Mouse (Mus musculus) testis, adult 2 months (tissue): ENCODE data around the gene Hoxc13. TPM values are rescaled to one million over a fixed set of nuclear protein-coding genes. Genes with fewer than 3 reads are reported as not detected.

Source experiments
- H3K27ac ChIP-seq: fragments of 200-500 bp; 2 replicates; pipeline ENCODE4 v1.5.1; 2012; ENCODE audit warnings: low read depth, low read length; ENCODE audit not compliant: control insufficient read depth, insufficient read depth
- H3K27me3 ChIP-seq: fragments of 200-500 bp; 2 replicates; pipeline ENCODE4 v1.6.1; 2012; ENCODE audit warnings: mild to moderate bottlenecking, low read length, moderate library complexity; ENCODE audit not compliant: control insufficient read depth, insufficient read depth
- H3K36me3 ChIP-seq: fragments of 200-500 bp; 2 replicates; pipeline ENCODE4 v1.6.1; 2012; ENCODE audit warnings: mild to moderate bottlenecking, low read length; ENCODE audit not compliant: control insufficient read depth, insufficient read depth
- H3K4me1 ChIP-seq: fragments of 200-500 bp; 2 replicates; pipeline ENCODE4 v1.6.1; 2012; ENCODE audit warnings: low read length; ENCODE audit not compliant: control insufficient read depth, insufficient read depth
- H3K4me3 ChIP-seq: fragments of 200-500 bp; 2 replicates; pipeline ENCODE4 v1.5.1; 2012; ENCODE audit warnings: low read depth, mild to moderate bottlenecking, low read length, moderate library complexity, mixed read lengths; ENCODE audit not compliant: control insufficient read depth
- CTCF ChIP-seq: fragments of 200-500 bp; IDR thresholded peaks from 2 replicates; pipeline ENCODE4 v1.5.1; 2012; ENCODE audit warnings: low read depth, mild to moderate bottlenecking, inconsistent platforms, low read length, moderate library complexity; ENCODE audit not compliant: control insufficient read depth, insufficient read depth, insufficient replicate concordance
- POLR2A ChIP-seq: fragments of 200-500 bp; IDR thresholded peaks from 2 replicates; pipeline ENCODE4 v1.6.1; 2012; ENCODE audit warnings: low read depth, mild to moderate bottlenecking, inconsistent platforms, low read length, moderate library complexity; ENCODE audit not compliant: control insufficient read depth
- polyA plus RNA-seq: library from polyadenylated mRNA; depleted of rRNA; stranded (reverse); fragments of >200 nt; gene quantifications from 2 replicates; pipeline ENCODE4 v1.2.3, GENCODE M21; 2012

Hoxc13 gene
- polyA plus RNA-seq, 1 experiment, result not detected

- H3K27me3 ChIP-seq, result peaks cover 3% of the 10 kb centered on the region
- no peak overlapping the region for H3K27ac ChIP-seq
- no peak for TF ChIP-seq CTCF
- TF ChIP-seq POLR2A, result no peak
- no peaks in the 10 kb centered on the region for H3K36me3 ChIP-seq
- no peak overlapping the region for H3K4me3 ChIP-seq
- peaks cover 4% of the 10 kb centered on the region for H3K4me1 ChIP-seq
These were observed 6.2 kb downstream of the Hoxc13 start for GRCm38 (mm10) chr15:102927032-102927645.

DNA sequence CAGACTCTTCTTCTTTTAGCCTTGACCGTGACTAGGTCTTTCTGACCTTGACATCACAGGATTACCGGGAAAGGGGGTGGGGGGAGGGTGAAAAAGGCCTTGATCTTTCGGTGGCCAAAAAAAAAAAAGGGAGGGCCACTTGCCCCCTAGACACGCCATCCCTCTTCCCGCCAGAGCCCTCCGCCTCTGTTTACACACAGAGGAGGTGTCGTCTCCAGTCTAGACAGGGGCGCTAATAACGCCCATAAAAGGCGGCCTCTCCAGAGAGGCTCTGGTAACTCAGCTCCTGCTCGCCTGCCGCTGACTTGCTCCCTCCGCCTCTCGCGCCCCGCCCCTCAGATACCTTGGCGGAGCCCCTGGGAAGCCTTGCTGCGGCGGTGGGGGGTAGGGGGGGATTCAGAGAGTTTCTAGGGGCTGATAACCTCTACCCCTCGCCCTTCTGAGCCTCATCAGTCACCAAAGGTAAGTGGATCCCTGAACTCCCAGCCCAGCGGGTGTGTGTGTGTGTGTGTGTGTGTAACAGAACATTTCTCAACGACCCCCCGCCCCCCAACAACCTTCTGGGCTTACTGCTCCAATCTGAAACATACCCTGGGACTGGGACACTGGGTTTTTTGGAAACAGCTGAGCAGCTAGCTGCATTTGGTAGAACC lies 10.9 kb downstream of the Hoxc13 start:
- Histone ChIP-seq H3K36me3 (no peaks in the 10 kb centered on the region), H3K27me3 (peaks cover 10% of the 10 kb centered on the region), H3K27ac (no peak overlapping the region), H3K4me1 (peaks cover 4% of the 10 kb centered on the region), H3K4me3 (no peak overlapping the region)
- no peak for TF ChIP-seq CTCF
- TF ChIP-seq POLR2A, result no peak

- no peak for TF ChIP-seq CTCF
- no peaks in the 10 kb centered on the region for H3K36me3 ChIP-seq
- peaks cover 8% of the 10 kb centered on the region for H3K4me1 ChIP-seq
- no peak overlapping the region for H3K4me3 ChIP-seq
- peaks cover 12% of the 10 kb centered on the region for H3K27me3 ChIP-seq
- no peak overlapping the region for H3K27ac ChIP-seq
These were observed 13.5 kb downstream of the Hoxc13 start for GRCm38 (mm10) chr15:102934438-102934837.

DNA sequence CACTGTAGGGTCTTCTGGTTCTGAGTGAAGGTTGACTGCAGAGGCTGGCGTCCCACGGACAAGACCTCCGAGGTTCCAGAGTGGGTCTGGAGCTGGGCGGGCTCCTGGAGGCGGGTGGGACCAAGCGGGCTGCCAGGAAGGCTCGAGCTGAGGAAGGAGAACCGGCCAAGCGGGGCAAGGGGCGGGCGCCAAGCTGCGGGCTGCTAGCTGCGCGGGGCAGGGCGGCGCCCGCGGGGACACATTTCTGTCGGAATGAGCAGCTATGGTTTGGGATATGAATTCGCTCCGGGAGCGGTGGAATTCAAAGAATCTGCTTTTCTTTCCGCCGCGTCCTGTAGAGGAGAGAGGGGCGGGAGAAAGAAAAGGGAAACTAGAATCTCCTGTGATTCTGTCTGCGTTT lies 14.0 kb downstream of the Hoxc13 start:
- peaks cover 12% of the 10 kb centered on the region for H3K27me3 ChIP-seq
- H3K4me3 ChIP-seq, result no peak overlapping the region
- no peaks in the 10 kb centered on the region for H3K36me3 ChIP-seq
- no peak overlapping the region for H3K27ac ChIP-seq
- H3K4me1 ChIP-seq, result peaks cover 8% of the 10 kb centered on the region
- TF ChIP-seq POLR2A, result no peak
- no peak for TF ChIP-seq CTCF

GRCm38 (mm10) chr15:102936279-102936972 lies 15.5 kb downstream of the Hoxc13 start, which contains the start of gene Hoxc12:
Hoxc12 (plus strand) TSS chr15:102936757.
- TF ChIP-seq POLR2A (no peak), CTCF (no peak)
- H3K27ac ChIP-seq, result no peak within 1 kb of the TSS
- H3K27me3 ChIP-seq, result peaks cover 12% of the 10 kb centered on the region
- peaks cover 8% of the 10 kb centered on the region for H3K4me1 ChIP-seq
- no peaks in the 10 kb centered on the region for H3K36me3 ChIP-seq
- peak within 1 kb of the TSS; percentile 21 for H3K4me3 ChIP-seq

- no peak for TF ChIP-seq CTCF
- TF ChIP-seq POLR2A, result no peak
- Histone ChIP-seq H3K27ac (no peak overlapping the region), H3K36me3 (no peaks in the 10 kb centered on the region), H3K4me3 (peak overlapping the region; percentile 21), H3K4me1 (peaks cover 6% of the 10 kb centered on the region), H3K27me3 (peaks cover 12% of the 10 kb centered on the region)
These were observed 16.2 kb downstream of the Hoxc13 start for GRCm38 (mm10) chr15:102937036-102937666.
